Mouse (Mus musculus) liver, adult 2 months (tissue): ENCODE results near the gene Dok1.

Experiments
- CTCF ChIP-seq: fragments of 200-500 bp; IDR thresholded peaks from 2 replicates; pipeline ENCODE4 v1.5.1; 2011; ENCODE audit warnings: low read depth, low read length, control low read depth
- POLR2A ChIP-seq: fragments of 200-500 bp; IDR thresholded peaks from 2 replicates; pipeline ENCODE4 v1.6.1; 2011; ENCODE audit warnings: low read length, control low read depth; ENCODE audit not compliant: insufficient read depth; ENCODE audit errors: extremely low read depth

GRCm38 (mm10) chr6:83013444-83013843 lies 19.8 kb downstream of the Dok1 start:
- TF ChIP-seq CTCF = no peak
- no peak for TF ChIP-seq POLR2A
